Mouse (Mus musculus): ENCODE data around the gene Milr1. TPM values are rescaled to one million over a fixed set of nuclear protein-coding genes. Genes with fewer than 3 reads are reported as not detected.
"Not testable (repeated sequence)": the region's sequence is repeated elsewhere in the genome, so short reads cannot be mapped to it uniquely, and the experiment has no call there.

Milr1 gene
- polyA plus RNA-seq, 1 experiment from 2014 or later = 1.9 TPM

DNA sequence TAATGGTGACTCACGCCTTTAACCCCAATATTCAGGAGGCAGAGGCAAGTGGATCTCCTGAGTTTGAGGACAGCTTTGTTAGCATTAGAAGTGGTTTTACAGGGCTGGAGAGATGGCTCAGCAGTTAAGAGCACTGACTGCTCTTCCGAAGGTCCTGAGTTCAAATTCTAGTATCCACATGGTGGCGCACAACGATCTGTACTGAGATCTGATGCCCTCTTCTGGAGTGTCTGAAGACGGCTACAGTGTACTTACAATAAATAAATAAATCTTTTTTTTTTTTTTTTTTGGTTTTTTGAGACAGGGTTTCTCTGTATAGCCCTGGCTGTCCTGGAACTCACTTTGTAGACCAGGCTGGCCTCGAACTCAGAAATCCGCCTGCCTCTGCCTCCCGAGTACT, 10.3 kb upstream of the Milr1 start:
- ATAC-seq (ENCODE audit: insufficient number of reproducible peaks, insufficient read depth, low FRiP score, low read depth); H3K4me3 ChIP-seq (ENCODE audit: low read depth, low read length); H3K36me3 ChIP-seq (ENCODE audit: control insufficient read depth, insufficient read depth, low read length); H3K27me3 ChIP-seq (ENCODE audit: control insufficient read depth, insufficient read depth, low read length); H3K9ac ChIP-seq (replicated peaks; ENCODE audit: low read depth, low read length); H3K4me1 ChIP-seq (ENCODE audit: control insufficient read depth, insufficient read depth, low read length); H3K9me3 ChIP-seq (ENCODE audit: control insufficient read depth, low read depth, low read length); H3K4me2 ChIP-seq (replicated peaks; ENCODE audit: low read depth, low read length); H3K27ac ChIP-seq (ENCODE audit: low read length): not testable (repeated sequence)
- 93% methylated on average over 7 of the region's 8 CpGs for WGBS

DNA sequence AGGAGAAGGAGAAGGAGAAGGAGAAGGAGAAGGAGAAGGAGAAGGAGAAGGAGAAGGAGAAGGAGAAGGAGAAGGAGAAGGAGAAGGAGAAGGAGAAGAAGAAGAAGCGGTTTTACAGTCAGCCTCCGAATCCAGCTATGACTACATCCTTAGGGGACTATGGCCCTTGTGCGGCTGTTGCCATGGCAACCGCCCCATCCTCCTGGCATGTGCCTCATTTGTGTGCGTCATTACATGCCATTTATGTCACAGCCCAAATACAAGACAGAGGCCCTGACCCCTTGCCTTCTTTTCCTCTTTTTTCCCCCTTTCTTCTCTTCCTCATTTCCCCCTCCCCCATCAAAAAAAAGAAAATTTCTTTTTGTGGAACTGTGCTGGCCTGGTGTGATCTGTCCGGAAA, 9.8 kb upstream of the Milr1 start:
- no peak for ATAC-seq (ENCODE audit: insufficient number of reproducible peaks, insufficient read depth, low FRiP score, low read depth)
- H3K4me3 ChIP-seq (ENCODE audit: low read depth, low read length) = no peak overlapping the region
- 71% methylated on average over 6 of the region's 6 CpGs for WGBS

DNA sequence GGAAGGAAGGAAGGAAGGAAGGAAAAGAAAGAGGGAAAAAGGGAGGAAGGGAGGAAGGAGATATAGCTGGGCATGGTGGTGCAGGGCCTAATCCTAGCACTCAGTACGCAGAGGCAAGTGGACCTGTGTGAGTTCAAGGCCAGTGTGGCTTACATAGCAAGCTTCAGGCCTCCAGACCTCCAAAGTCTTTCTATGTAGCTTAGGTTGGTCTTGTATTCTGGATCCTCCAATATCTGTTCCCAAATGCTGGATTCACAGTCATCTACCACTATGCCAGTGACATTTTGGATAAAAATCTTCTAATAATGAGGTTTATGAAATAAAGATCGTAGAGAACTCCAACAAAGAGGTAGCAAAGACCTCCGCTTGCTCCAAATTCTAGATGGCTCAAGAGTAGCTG, 9.2 kb upstream of the Milr1 start:
- no peak overlapping the region for H3K4me2 ChIP-seq (replicated peaks; ENCODE audit: low read depth, low read length)
- no peak for ATAC-seq (ENCODE audit: insufficient number of reproducible peaks, insufficient read depth, low FRiP score, low read depth)
- H3K4me3 ChIP-seq (ENCODE audit: low read depth, low read length) = no peak overlapping the region
- no peak overlapping the region for H3K9ac ChIP-seq (replicated peaks; ENCODE audit: low read depth, low read length)
- no peaks in the 10 kb centered on the region for H3K9me3 ChIP-seq (ENCODE audit: control insufficient read depth, low read depth, low read length)
- no peaks in the 10 kb centered on the region for H3K36me3 ChIP-seq (ENCODE audit: control insufficient read depth, insufficient read depth, low read length)
- no peak overlapping the region for H3K27ac ChIP-seq (ENCODE audit: low read length)
- H3K4me1 ChIP-seq (ENCODE audit: control insufficient read depth, insufficient read depth, low read length) = 0 out of 2 replicates have a peak, but pooled peaks cover 6% of the 10 kb centered on the region
- no peaks in the 10 kb centered on the region for H3K27me3 ChIP-seq (ENCODE audit: control insufficient read depth, insufficient read depth, low read length)
- 93% methylated on average over 3 of the region's 3 CpGs for WGBS

More for the DNA sequence above, 9.8 kb upstream of the Milr1 start:
- Histone ChIP-seq H3K27me3 (ENCODE audit: control insufficient read depth, insufficient read depth, low read length) (no peaks in the 10 kb centered on the region), H3K4me1 (ENCODE audit: control insufficient read depth, insufficient read depth, low read length) (0 out of 2 replicates have a peak, but pooled peaks cover 8% of the 10 kb centered on the region), H3K9ac (replicated peaks; ENCODE audit: low read depth, low read length) (no peak overlapping the region), H3K4me2 (replicated peaks; ENCODE audit: low read depth, low read length) (no peak overlapping the region), H3K27ac (ENCODE audit: low read length) (no peak overlapping the region), H3K36me3 (ENCODE audit: control insufficient read depth, insufficient read depth, low read length) (no peaks in the 10 kb centered on the region), H3K9me3 (ENCODE audit: control insufficient read depth, low read depth, low read length) (no peaks in the 10 kb centered on the region)

GRCm38 (mm10) chr11:106742388-106742841, 8.6 kb upstream of the Milr1 start:
- Histone ChIP-seq H3K4me3 (ENCODE audit: low read depth, low read length) (no peak overlapping the region), H3K27ac (ENCODE audit: low read length) (no peak overlapping the region), H3K36me3 (ENCODE audit: control insufficient read depth, insufficient read depth, low read length) (no peaks in the 10 kb centered on the region), H3K4me2 (replicated peaks; ENCODE audit: low read depth, low read length) (no peak overlapping the region), H3K4me1 (ENCODE audit: control insufficient read depth, insufficient read depth, low read length) (0 out of 2 replicates have a peak, but pooled peaks cover under 1% of the 10 kb centered on the region), H3K9ac (replicated peaks; ENCODE audit: low read depth, low read length) (no peak overlapping the region), H3K27me3 (ENCODE audit: control insufficient read depth, insufficient read depth, low read length) (no peaks in the 10 kb centered on the region), H3K9me3 (ENCODE audit: control insufficient read depth, low read depth, low read length) (no peaks in the 10 kb centered on the region)
- ATAC-seq (ENCODE audit: insufficient number of reproducible peaks, insufficient read depth, low FRiP score, low read depth) = no peak
- 43% methylated on average over 6 of the region's 6 CpGs for WGBS

DNA sequence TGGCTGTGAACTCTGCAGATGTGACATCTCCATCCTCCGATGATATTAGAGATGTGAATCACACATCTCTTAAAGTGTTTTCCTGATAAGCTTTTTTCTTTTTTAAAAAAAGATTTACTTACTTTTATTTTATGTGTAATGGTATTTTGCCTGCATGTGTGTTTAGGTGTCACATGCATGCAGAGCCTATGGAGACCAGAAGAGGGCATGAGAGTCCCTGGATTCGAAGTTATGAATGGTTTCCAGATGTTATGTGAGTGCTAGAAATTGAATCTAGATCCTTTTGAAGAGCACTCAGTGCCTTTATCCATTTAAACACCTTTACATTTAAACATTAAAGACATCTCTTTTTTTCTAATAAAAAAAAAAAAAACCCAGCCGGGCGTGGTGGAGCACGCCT, 6.1 kb upstream of the Milr1 start:
- Histone ChIP-seq H3K4me3 (ENCODE audit: low read depth, low read length) (no peak overlapping the region), H3K27me3 (ENCODE audit: control insufficient read depth, insufficient read depth, low read length) (no peaks in the 10 kb centered on the region), H3K4me2 (replicated peaks; ENCODE audit: low read depth, low read length) (no peak overlapping the region), H3K27ac (ENCODE audit: low read length) (no peak overlapping the region), H3K36me3 (ENCODE audit: control insufficient read depth, insufficient read depth, low read length) (no peaks in the 10 kb centered on the region), H3K4me1 (ENCODE audit: control insufficient read depth, insufficient read depth, low read length) (no peaks in the 10 kb centered on the region), H3K9ac (replicated peaks; ENCODE audit: low read depth, low read length) (no peak overlapping the region), H3K9me3 (ENCODE audit: control insufficient read depth, low read depth, low read length) (no peaks in the 10 kb centered on the region)
- WGBS = 90% methylated on average over 5 of the region's 5 CpGs
- ATAC-seq (ENCODE audit: insufficient number of reproducible peaks, insufficient read depth, low FRiP score, low read depth) = no peak

GRCm38 (mm10) chr11:106749557-106750120, 1.4 kb upstream of the Milr1 start:
- H3K9ac ChIP-seq (replicated peaks; ENCODE audit: low read depth, low read length); H3K9me3 ChIP-seq (ENCODE audit: control insufficient read depth, low read depth, low read length); H3K4me3 ChIP-seq (ENCODE audit: low read depth, low read length); H3K4me2 ChIP-seq (replicated peaks; ENCODE audit: low read depth, low read length); H3K27ac ChIP-seq (ENCODE audit: low read length); H3K36me3 ChIP-seq (ENCODE audit: control insufficient read depth, insufficient read depth, low read length); H3K4me1 ChIP-seq (ENCODE audit: control insufficient read depth, insufficient read depth, low read length); ATAC-seq (ENCODE audit: insufficient number of reproducible peaks, insufficient read depth, low FRiP score, low read depth); H3K27me3 ChIP-seq (ENCODE audit: control insufficient read depth, insufficient read depth, low read length): not testable (repeated sequence)
- 94% methylated on average over 7 of the region's 7 CpGs for WGBS

GRCm38 (mm10) chr11:106750121-106750751, 790 bp upstream of the Milr1 start, which contains the start of gene Pecam1:
Pecam1 (minus strand) TSS chr11:106750628.
- Histone ChIP-seq H3K36me3 (ENCODE audit: control insufficient read depth, insufficient read depth, low read length) (no peaks in the 10 kb centered on the region), H3K9me3 (ENCODE audit: control insufficient read depth, low read depth, low read length) (no peaks in the 10 kb centered on the region), H3K4me2 (replicated peaks; ENCODE audit: low read depth, low read length) (no peak within 1 kb of the TSS), H3K27me3 (ENCODE audit: control insufficient read depth, insufficient read depth, low read length) (no peaks in the 10 kb centered on the region), H3K4me3 (ENCODE audit: low read depth, low read length) (no peak within 1 kb of the TSS), H3K9ac (replicated peaks; ENCODE audit: low read depth, low read length) (no peak within 1 kb of the TSS), H3K4me1 (ENCODE audit: control insufficient read depth, insufficient read depth, low read length) (peaks cover 4% of the 10 kb centered on the region; the same call in 1 of the 2 replicates), H3K27ac (ENCODE audit: low read length) (no peak within 1 kb of the TSS)
- 65% methylated on average over 13 of the region's 13 CpGs for WGBS
- ATAC-seq (ENCODE audit: insufficient number of reproducible peaks, insufficient read depth, low FRiP score, low read depth) = no peak

GRCm38 (mm10) chr11:106752103-106752502, 1.1 kb downstream of the Milr1 start:
- Histone ChIP-seq H3K27me3 (ENCODE audit: control insufficient read depth, insufficient read depth, low read length) (no peaks in the 10 kb centered on the region), H3K4me3 (ENCODE audit: low read depth, low read length) (no peak overlapping the region), H3K9me3 (ENCODE audit: control insufficient read depth, low read depth, low read length) (no peaks in the 10 kb centered on the region), H3K9ac (replicated peaks; ENCODE audit: low read depth, low read length) (no peak overlapping the region), H3K36me3 (ENCODE audit: control insufficient read depth, insufficient read depth, low read length) (no peaks in the 10 kb centered on the region), H3K4me2 (replicated peaks; ENCODE audit: low read depth, low read length) (no peak overlapping the region), H3K27ac (ENCODE audit: low read length) (no peak overlapping the region), H3K4me1 (ENCODE audit: control insufficient read depth, insufficient read depth, low read length) (peaks cover 4% of the 10 kb centered on the region; the same call in 1 of the 2 replicates)
- no peak for ATAC-seq (ENCODE audit: insufficient number of reproducible peaks, insufficient read depth, low FRiP score, low read depth)
- WGBS = 75% methylated on average over 7 of the region's 7 CpGs

Data from stomach, embryonic 14.5 days (tissue).